ENCODE assay signal across 5 mouse cellular contexts in genomic region chr2:43195531-43195930, GRCm38 (mm10).
DNase-seq lines count a peak whose midpoint lies in the region; ATAC-seq lines count a peak whose summit lies in the region.

No protein-coding gene starts in this region.

- ATAC-seq in cerebellum, adult (ENCODE audit: insufficient number of reproducible peaks, low FRiP score, low TSS enrichment) = 0 out of 2 replicates have a peak, but pooled peaks have one; percentile 49
- ATAC-seq in common myeloid progenitor, adult 5-6 weeks (replicated peaks; ENCODE audit: low read depth, poor library complexity, severe bottlenecking) = 0 out of 2 replicates have a peak, but pooled peaks have one; percentile 36
- peak; percentile 77 for ATAC-seq in granulocyte monocyte progenitor cell, adult 5-6 weeks (replicated peaks; ENCODE audit: poor library complexity, severe bottlenecking)
- 0 out of 2 replicates have a peak, but pooled peaks have one; percentile 39 for ATAC-seq in megakaryocyte progenitor cell, adult 5-6 weeks (replicated peaks; ENCODE audit: poor library complexity)

- peak; percentile 27 for DNase-seq in heart, adult 11 months

Comparison
In these comparisons a context has a peak if more than half of its experiments do, and no peak if none do; other contexts are left out.
1. Peak in every context shown above with its lines: DNase-seq and ATAC-seq.